Mouse (Mus musculus): ENCODE data around the gene Cntn5. TPM values are rescaled to one million over a fixed set of nuclear protein-coding genes. Genes with fewer than 3 reads are reported as not detected.
"Not testable (repeated sequence)": the region's sequence is repeated elsewhere in the genome, so short reads cannot be mapped to it uniquely, and the experiment has no call there.

Cntn5 gene
- total RNA-seq, 2 experiments from 2014 or later, result not detected

DNA sequence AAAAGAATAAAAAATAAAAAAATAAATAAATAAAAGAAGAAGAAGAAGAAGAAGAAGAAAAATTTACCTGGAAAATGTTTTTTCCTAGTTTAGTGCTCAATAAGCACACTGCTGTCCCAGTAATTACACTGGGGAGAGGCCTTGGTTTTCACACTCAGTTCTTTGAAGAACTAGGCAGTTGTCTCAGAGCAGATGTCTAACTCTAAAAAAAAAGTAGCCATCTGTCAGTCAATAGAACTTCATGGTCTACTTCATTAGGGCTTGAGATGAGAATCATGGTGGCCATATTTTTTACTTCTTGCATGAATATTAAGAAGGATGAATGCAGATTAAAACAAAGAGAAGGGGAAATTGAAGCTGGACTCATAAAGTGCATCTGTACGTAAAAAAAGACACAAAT is 246.5 kb downstream of the Cntn5 start:
- ATAC-seq (replicated peaks; ENCODE audit: low FRiP score, poor library complexity, severe bottlenecking), result no peak

- ATAC-seq (replicated peaks; ENCODE audit: low FRiP score, poor library complexity, severe bottlenecking), result no peak
Observed at GRCm38 (mm10) chr9:10657144-10657748, 247.3 kb downstream of the Cntn5 start.

DNA sequence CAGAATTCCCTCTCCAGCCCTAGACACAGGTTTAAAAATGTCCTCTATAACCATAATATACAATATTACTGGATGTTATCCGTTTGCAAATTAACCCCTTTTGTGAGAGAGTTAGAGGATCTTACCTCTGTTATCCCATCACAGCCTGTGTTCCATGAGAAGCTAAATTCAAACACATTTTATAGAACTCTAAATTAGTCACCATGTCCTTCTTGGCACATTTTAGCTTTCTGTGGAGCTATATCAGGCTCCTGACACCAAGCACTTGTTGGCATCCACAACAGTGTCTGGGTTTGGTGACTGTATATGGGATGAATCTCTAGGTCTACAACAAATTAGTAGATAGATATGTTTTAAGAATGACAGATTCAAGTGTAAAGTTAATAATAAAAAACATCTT is 253.9 kb downstream of the Cntn5 start:
- no peak for ATAC-seq (replicated peaks; ENCODE audit: low FRiP score, poor library complexity, severe bottlenecking)

DNA sequence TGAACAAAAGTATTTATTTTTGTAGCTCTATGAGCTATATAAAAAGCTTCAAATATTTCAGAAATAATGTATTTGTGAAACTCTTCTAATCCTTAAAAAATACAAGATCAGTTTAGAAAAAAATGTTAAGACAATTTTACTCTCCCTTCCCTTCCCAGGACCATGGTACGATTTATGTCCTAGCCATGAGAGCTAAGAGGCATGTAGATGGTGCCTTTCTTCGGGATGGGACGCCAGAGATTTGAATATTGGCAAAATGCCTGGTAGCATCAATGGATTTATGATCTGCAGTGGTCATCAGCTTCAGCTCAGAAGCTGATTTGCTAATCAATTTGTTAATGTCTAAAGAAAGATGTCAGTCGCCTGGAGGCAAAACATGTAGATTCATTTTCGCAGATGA is 258.6 kb downstream of the Cntn5 start:
- ATAC-seq (replicated peaks; ENCODE audit: low FRiP score, poor library complexity, severe bottlenecking), result no peak

DNA sequence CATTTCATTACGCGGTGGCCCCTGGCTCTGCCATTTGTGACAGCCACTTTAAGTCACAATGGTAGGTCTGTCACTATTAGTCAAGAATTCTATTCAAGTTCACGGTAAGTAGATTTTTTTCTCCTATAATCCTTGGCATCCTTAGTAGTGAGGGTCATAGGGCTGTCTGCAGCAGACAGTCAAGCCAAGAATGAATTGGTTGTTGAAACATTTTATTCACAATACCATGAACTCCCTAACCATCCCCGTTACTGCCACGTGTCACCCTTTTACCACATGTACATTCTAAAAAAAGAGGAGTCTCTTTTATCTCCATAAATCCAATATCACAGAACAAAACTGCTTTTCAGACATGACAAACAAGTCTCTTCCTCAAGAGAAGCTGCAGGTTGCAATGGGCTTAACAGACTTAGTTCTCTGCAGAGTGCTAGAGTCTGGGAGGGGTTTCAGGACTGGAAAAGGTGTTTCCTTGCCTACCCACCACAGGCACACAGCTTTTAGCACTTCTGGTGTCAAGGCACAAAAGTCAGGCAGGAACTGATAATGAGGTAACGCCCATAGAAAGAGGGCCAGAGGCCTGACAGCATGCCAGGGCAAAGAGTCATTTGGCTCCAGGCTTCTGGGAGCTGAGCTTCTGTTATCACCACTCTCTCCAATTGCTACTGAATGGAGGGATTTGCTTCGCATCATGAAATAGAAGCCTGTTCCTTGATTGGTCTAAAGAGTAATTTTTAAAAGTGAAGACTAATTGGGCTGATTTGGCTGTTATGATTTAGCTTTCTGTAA is 259.3 kb downstream of the Cntn5 start:
- ATAC-seq (replicated peaks; ENCODE audit: low FRiP score, poor library complexity, severe bottlenecking), result no peak

GRCm38 (mm10) chr9:10618036-10618435 is 286.5 kb downstream of the Cntn5 start:
- ATAC-seq (replicated peaks; ENCODE audit: low FRiP score, poor library complexity, severe bottlenecking), result no peak

GRCm38 (mm10) chr9:10575346-10576241 is 329.0 kb downstream of the Cntn5 start:
- no peak for ATAC-seq (replicated peaks; ENCODE audit: low FRiP score, poor library complexity, severe bottlenecking)

DNA sequence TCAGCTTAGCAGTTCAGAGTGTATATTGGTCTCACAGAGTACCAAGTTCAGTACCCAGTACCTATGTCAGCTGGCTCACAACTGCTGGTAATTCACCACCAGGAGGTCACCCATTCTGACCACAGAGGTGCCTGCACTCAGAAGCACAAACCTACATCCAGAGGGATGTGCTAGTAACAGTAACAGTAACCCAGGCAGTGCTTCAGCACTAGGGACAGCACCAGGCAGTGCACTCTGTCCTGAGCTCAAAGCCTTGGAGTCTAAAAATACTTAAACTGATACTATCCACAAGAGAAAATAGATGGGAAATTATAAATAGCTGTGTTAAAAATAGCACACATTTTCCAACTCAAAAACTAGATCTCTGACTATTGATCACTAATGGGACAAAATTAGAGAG is 334.7 kb downstream of the Cntn5 start:
- ATAC-seq (replicated peaks; ENCODE audit: low FRiP score, poor library complexity, severe bottlenecking), result no peak

- ATAC-seq (replicated peaks; ENCODE audit: low FRiP score, poor library complexity, severe bottlenecking), result not testable (repeated sequence)
Observed at GRCm38 (mm10) chr9:10540877-10541276, 363.7 kb downstream of the Cntn5 start.

DNA sequence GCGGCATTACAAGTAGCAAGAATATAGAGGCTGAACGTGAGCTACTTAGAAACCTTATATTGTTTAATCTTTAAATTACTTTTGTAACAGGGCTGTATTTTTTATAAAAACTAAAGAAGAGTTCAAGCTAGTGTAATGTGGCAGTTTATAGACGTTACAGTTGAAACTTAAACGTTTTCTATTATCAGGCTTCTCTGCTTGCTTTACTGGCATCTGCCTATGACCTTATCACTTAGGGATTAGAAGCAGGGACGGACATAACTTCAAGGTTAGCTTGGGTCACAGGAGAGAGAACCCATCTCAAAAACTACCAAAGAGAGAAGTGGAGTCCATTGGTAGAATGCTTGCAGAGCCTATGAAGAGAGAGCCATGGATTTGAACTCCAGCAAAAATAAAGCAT is 372.3 kb downstream of the Cntn5 start:
- ATAC-seq (replicated peaks; ENCODE audit: low FRiP score, poor library complexity, severe bottlenecking), result no peak

- ATAC-seq (replicated peaks; ENCODE audit: low FRiP score, poor library complexity, severe bottlenecking), result no peak
Observed at GRCm38 (mm10) chr9:10531087-10531486, 373.5 kb downstream of the Cntn5 start.

DNA sequence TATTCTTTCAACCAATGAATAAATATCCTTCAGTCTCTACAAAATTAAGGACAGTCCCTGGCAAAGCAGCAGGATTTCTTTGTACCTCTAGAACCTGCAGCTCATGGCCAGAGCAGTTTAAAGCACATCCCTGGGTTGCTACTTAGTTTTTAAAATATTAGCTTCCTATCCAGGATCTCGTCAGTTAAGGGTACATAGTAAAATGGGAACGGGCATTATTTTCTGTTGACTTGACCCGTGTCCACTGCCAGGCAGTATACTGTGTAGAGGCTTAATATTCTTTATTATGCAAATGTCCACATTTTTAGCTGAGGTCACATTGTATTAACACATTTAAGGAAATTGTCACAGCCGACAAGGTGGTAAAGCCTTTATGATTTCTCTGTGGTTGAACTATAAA is 375.0 kb downstream of the Cntn5 start:
- ATAC-seq (replicated peaks; ENCODE audit: low FRiP score, poor library complexity, severe bottlenecking), result no peak

DNA sequence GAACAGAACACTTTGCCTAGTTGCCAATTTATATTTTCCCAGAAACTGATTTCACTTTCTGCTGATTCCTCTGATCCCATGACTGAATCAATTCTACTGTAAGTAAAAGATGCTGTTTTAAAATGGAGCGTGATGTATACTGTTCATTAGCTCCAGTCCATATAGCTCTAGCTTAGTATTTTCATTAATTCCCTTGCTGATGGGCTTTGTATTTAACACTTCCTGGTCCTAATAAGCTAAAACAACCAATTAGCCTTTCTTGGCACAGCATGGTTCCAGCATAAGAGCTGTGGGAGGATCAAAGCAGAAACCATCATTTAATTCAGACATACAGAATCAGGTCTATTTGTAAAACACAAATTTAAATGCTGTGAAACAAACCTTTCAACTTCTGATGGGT is 375.5 kb downstream of the Cntn5 start:
- no peak for ATAC-seq (replicated peaks; ENCODE audit: low FRiP score, poor library complexity, severe bottlenecking)

DNA sequence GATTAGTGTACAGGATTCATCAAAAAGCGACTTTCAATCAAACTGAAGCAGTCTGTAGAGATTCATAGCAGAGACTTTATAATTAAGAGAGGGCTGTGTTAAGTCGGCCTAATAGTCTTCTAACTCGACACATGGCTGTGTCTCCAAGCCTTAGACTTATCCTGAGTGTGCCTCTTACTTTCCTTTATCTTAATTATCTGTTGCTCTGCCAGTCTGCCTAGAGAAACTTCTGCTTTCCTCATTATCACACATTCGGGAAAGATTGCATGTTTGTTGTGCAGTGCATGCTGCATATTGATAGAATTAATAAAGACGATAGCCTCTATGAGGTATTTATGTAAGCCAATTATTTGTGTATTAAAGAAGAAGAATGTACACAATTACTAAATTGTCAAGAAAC is 375.9 kb downstream of the Cntn5 start:
- no peak for ATAC-seq (replicated peaks; ENCODE audit: low FRiP score, poor library complexity, severe bottlenecking)

DNA sequence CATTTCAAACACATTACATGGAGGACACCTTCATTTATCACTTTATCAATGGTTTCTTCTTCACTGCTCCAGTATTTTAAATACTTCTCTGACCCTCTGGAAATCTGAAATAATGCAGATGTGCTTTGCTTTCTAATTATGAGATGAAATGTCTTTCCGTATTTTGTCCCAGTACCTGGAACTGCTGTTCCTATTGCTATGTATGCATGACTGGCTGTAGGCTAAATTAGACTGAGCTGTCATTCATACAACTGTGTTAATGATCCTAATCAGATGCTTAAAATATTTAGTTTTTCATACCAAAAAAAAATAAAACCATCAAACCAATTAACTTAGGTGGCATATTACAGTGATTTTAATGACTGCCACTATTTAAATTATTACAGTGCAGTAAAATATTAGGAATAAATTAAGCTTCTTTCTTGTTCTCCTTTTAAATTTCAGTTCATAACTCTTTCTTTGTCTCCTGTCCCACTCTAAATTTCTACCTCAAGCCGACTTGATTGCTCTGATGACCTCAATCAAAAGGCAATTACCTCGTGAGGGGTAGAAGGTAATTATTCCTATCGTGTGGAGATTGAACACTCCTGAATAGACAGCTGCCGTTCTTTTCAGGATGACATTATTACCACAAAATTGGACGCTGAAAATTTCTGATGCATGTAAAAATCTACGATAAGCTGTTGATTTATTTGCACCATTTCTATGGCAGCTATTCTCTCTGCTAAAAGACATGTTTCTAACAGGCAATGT is 378.5 kb downstream of the Cntn5 start:
- ATAC-seq (replicated peaks; ENCODE audit: low FRiP score, poor library complexity, severe bottlenecking), result no peak

DNA sequence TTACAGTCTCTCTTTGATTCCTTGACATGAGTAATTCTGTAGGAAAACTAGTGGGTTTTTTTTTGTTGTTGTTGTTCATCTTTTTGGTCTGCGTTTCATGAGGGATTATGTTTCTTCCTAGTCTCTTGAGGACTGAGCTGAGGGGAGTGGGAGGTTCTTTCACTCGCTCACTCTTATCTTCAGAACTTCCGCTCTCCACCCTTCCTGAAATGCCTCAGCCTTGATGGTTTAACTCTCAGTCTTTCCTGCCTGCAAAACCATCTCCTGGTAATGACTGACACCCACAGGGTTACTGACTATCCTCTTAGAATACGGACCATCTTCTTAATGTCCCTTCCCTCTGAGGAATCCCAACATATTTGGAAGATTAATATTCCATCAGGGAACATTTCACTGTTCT is 382.0 kb downstream of the Cntn5 start:
- ATAC-seq (replicated peaks; ENCODE audit: low FRiP score, poor library complexity, severe bottlenecking), result no peak

GRCm38 (mm10) chr9:10521054-10521453 is 383.5 kb downstream of the Cntn5 start:
- no peak for ATAC-seq (replicated peaks; ENCODE audit: low FRiP score, poor library complexity, severe bottlenecking)

DNA sequence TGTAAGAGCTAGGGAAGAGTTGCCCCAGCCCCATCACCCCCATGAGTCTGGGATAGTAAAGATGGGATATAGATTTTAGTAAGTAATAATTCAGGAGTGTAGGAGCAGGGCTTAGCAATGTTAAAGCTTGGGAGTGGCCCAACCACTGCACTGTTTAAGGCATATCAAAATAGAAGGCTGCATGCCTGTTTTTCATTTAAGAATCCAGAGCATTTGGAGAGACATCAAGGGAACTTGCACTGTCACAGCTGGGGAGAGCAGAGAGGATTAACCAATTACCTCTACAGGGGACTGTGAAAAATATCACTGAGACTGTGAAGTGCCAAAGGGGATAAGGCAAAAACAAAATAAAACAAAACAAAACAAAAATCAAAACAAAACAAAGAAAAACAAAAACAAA is 412.3 kb downstream of the Cntn5 start:
- no peak for ATAC-seq (replicated peaks; ENCODE audit: low FRiP score, poor library complexity, severe bottlenecking)

GRCm38 (mm10) chr9:10471484-10472125 is 433.0 kb downstream of the Cntn5 start:
- ATAC-seq (replicated peaks; ENCODE audit: low FRiP score, poor library complexity, severe bottlenecking), result no peak

DNA sequence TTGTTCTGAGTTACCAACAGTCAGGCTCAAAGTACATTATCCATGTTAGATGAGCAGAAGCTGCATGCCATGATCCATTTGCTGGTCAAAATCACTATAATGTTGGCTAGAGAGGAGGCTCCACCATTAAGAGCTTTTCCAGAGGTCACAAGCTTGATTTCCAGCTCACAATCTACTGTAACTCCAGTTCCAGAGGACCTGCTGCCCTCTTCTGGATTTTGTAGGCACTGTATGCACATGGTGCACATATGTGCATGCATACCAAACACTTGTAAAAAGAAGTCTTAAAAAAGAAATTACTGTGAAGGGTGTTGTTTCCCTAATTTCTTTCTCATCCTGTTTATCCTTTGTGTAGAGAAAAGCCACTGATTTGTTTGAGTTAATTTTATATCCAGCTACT is 439.8 kb downstream of the Cntn5 start:
- no peak for ATAC-seq (replicated peaks; ENCODE audit: low FRiP score, poor library complexity, severe bottlenecking)
